Comparison of ENCODE assay signal across 12 mouse cellular contexts in genomic region chr19:6465090-6465489, GRCm38 (mm10). TPM values are rescaled to one million over a fixed set of nuclear protein-coding genes. Genes with fewer than 3 reads are reported as not detected.
DNase-seq lines count a peak whose midpoint lies in the region; ATAC-seq and TF ChIP-seq lines count a peak whose summit lies in the region.
"Had no signal": no experiment of that assay in that cellular context is flagged by ENCODE, and none has a peak within 500 bp of the region (broad histone marks: within the 10 kb centered on the region; RNA-seq: fewer than 3 reads in every experiment).

No protein-coding gene starts in this region.

- DNase-seq in kidney, adult 11 months = no peak
- no peak for DNase-seq in embryonic facial prominence, embryonic 11.5 days (ENCODE audit: low spot score)
- DNase-seq in hindbrain, postnatal 0 days (ENCODE audit: low spot score) = peak; percentile 58
- peak; percentile 72 for DNase-seq in retina, postnatal 1 day
- no peak for DNase-seq in natural killer cell, adult 2 months (ENCODE audit: low spot score in 2 of 2)
- DNase-seq: adrenal gland, adult 8-10 months; gastrocnemius, adult 2 months; liver; thymus, adult 18-20 months had no signal

- H3K9me3 ChIP-seq in kidney, embryonic 16.5 days (ENCODE audit: low read length) = no peaks in the 10 kb centered on the region
- no peaks in the 10 kb centered on the region for H3K9me3 ChIP-seq in embryonic facial prominence, embryonic 11.5 days (replicated peaks; ENCODE audit: control insufficient read depth, low read length)
- H3K9me3 ChIP-seq in hindbrain, postnatal 0 days (ENCODE audit: low read length) = no peaks in the 10 kb centered on the region

- H3K9ac ChIP-seq in kidney, embryonic 16.5 days (replicated peaks; ENCODE audit: low read length) = no peak overlapping the region
- no peak overlapping the region for H3K9ac ChIP-seq in embryonic facial prominence, embryonic 11.5 days (replicated peaks; ENCODE audit: low read length)
- 0 out of 2 replicates have a peak overlapping the region, but pooled peaks have one; percentile 22 for H3K9ac ChIP-seq in hindbrain, postnatal 0 days (replicated peaks; ENCODE audit: low read length)

- TF ChIP-seq CTCF in hindbrain, postnatal 0 days (IDR thresholded peaks at IDR 0.05; ENCODE audit: low read depth) = no peak

- WGBS in kidney, embryonic 16.5 days = 39% methylated on average over 5 of the region's 5 CpGs
- WGBS in embryonic facial prominence, embryonic 11.5 days = 24% methylated on average over 5 of the region's 5 CpGs
- WGBS in hindbrain, postnatal 0 days = 19% methylated on average over 5 of the region's 5 CpGs

- H3K27ac ChIP-seq in kidney, embryonic 16.5 days (ENCODE audit: low read length) = no peak overlapping the region
- H3K27ac ChIP-seq in embryonic facial prominence, embryonic 11.5 days (replicated peaks; ENCODE audit: low read depth, low read length) = no peak overlapping the region
- H3K27ac ChIP-seq in hindbrain, postnatal 0 days = peak overlapping the region; percentile 77
- H3K27ac ChIP-seq: gastrocnemius, adult 2 months had no signal

- no peaks in the 10 kb centered on the region for H3K27me3 ChIP-seq in kidney, embryonic 16.5 days (ENCODE audit: insufficient read depth, low read length)
- H3K27me3 ChIP-seq in embryonic facial prominence, embryonic 11.5 days (ENCODE audit: control insufficient read depth, insufficient read depth, low read length) = no peaks in the 10 kb centered on the region
- no peaks in the 10 kb centered on the region for H3K27me3 ChIP-seq in hindbrain, postnatal 0 days (ENCODE audit: insufficient read depth, low read length)

- H3K36me3 ChIP-seq in kidney, embryonic 16.5 days (ENCODE audit: insufficient read depth, low read length) = no peaks in the 10 kb centered on the region
- no peaks in the 10 kb centered on the region for H3K36me3 ChIP-seq in embryonic facial prominence, embryonic 11.5 days (replicated peaks; ENCODE audit: control insufficient read depth, insufficient read depth, low read depth, low read length)
- peaks cover 7% of the 10 kb centered on the region; the same call in 1 of the 2 replicates for H3K36me3 ChIP-seq in hindbrain, postnatal 0 days (ENCODE audit: insufficient read depth, low read length)

- H3K4me2 ChIP-seq in kidney, embryonic 16.5 days (replicated peaks; ENCODE audit: low read depth, low read length) = no peak overlapping the region
- H3K4me2 ChIP-seq in embryonic facial prominence, embryonic 11.5 days (ENCODE audit: low read depth, low read length) = no peak overlapping the region
- no peak overlapping the region for H3K4me2 ChIP-seq in hindbrain, postnatal 0 days (ENCODE audit: low read depth, low read length)

- H3K4me3 ChIP-seq in kidney, embryonic 16.5 days (ENCODE audit: low read length) = no peak overlapping the region
- H3K4me3 ChIP-seq in embryonic facial prominence, embryonic 11.5 days (ENCODE audit: low read depth, low read length) = no peak overlapping the region
- H3K4me3 ChIP-seq in hindbrain, postnatal 0 days (ENCODE audit: low read length) = no peak overlapping the region
- H3K4me3 ChIP-seq: gastrocnemius, adult 2 months had no signal

- ATAC-seq in kidney, embryonic 16.5 days (ENCODE audit: low FRiP score, low TSS enrichment) = peak; percentile 55
- peak; percentile 41; the same call in 1 of the 2 replicates for ATAC-seq in embryonic facial prominence, embryonic 11.5 days (replicated peaks; ENCODE audit: insufficient number of reproducible peaks, low FRiP score, low TSS enrichment, low read depth)
- peak; percentile 43 for ATAC-seq in hindbrain, postnatal 0 days
- ATAC-seq in granulocyte monocyte progenitor cell, adult 5-6 weeks (replicated peaks; ENCODE audit: poor library complexity, severe bottlenecking) = no peak

- H3K4me1 ChIP-seq in kidney, embryonic 16.5 days (ENCODE audit: insufficient read depth, low read length) = peaks cover 22% of the 10 kb centered on the region
- H3K4me1 ChIP-seq in embryonic facial prominence, embryonic 11.5 days (ENCODE audit: control insufficient read depth, insufficient read depth, low read length) = peaks cover 4% of the 10 kb centered on the region
- peaks cover 23% of the 10 kb centered on the region for H3K4me1 ChIP-seq in hindbrain, postnatal 0 days (ENCODE audit: insufficient read depth, low read length)

RNA-seq across cellular contexts. Expression of gene Nrxn2, which starts 46.6 kb away (rescaled TPM):
- 6.0 and 6.2 TPM in 2 replicates for polyA plus RNA-seq in kidney, embryonic 16.5 days (2015; fragmentation: Nextera tagmentation; extraction: Ambion mirVana)
- 4.1 and 5.0 TPM in 2 replicates for polyA plus RNA-seq in embryonic facial prominence, embryonic 11.5 days (2014; fragmentation: Nextera tagmentation; extraction: Ambion mirVana)
- total RNA-seq in hindbrain, postnatal 0 days (2014; rRNA removed) = 355 and 426 TPM in 2 replicates
- polyA plus RNA-seq in hindbrain, postnatal 0 days (2015; fragmentation: Nextera tagmentation; extraction: Ambion mirVana) = 54.4 and 60.4 TPM in 2 replicates
- total RNA-seq in granulocyte monocyte progenitor cell, adult 5-6 weeks (2014; fragmentation: Nextera tagmentation) = not detected in 2 replicates
- not detected in 2 replicates for total RNA-seq in granulocyte monocyte progenitor cell, adult 5-6 weeks (2017)
- total RNA-seq: common myeloid progenitor, adult 5-6 weeks had no signal

Comparison
In these comparisons a context has a peak if more than half of its experiments do, and no peak if none do; other contexts are left out.
1. DNase-seq: peak in hindbrain, postnatal 0 days (single experiment) and retina, postnatal 1 day (single experiment); none in kidney, adult 11 months (single experiment), embryonic facial prominence, embryonic 11.5 days (single experiment) and natural killer cell, adult 2 months (0 of 2).